Mouse (Mus musculus): Measurements from ENCODE around the gene Cilp2. TPM values are rescaled to one million over a fixed set of nuclear protein-coding genes. Genes with fewer than 3 reads are reported as not detected.
A peak's percentile ranks its signal among the peaks of the same experiment; 100 is the strongest.

The Cilp2 gene
- polyA plus RNA-seq, 1 experiment from 2014 or later, result 0.48 TPM

DNA sequence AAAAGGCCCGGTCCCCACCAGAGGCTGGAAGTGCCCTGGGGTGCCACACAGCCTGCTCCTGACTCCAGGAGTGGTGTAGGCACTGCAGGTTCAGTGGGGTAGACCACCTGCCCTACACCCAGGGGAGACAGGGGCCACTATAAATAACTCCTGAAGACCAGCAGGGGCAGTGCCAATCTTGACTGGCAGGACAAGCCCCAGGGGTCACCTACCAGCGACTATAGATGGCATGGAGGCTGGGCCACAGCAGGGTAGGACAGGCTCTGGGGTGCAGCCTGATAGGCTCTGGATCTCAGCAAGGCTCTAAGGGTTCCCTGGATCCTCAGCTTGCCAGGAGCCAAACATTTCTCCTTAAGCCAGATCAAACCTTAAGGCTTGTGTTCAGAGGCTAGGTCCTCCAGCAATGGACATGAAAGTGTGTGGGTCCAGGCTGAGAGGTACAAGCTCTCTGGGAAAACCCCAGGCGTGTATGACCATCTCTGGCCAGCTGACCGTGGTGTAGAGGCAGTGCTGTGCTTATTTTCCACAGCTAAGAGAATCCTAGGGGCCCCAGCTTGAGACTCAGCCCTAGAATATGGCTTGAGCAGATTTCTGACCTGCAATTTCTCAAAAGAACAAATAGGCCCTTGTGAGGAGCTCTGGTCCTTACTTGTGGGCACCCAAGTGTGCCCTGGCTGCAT, 8.4 kb upstream of the Cilp2 start:
- Histone ChIP-seq H3K9me3 (ENCODE audit: control insufficient read depth, low read length) (no peaks in the 10 kb centered on the region), H3K4me2 (no peak overlapping the region), H3K27ac (ENCODE audit: low read depth, low read length) (no peak overlapping the region), H3K4me3 (ENCODE audit: low read depth, low read length) (no peak overlapping the region), H3K27me3 (replicated peaks; ENCODE audit: control insufficient read depth, insufficient read depth, low read length) (peaks cover 3% of the 10 kb centered on the region; the same call in 1 of the 2 replicates), H3K4me1 (replicated peaks; ENCODE audit: control insufficient read depth, insufficient read depth, low read length) (peaks cover 20% of the 10 kb centered on the region), H3K36me3 (ENCODE audit: control insufficient read depth, insufficient read depth, low read length) (peaks cover 28% of the 10 kb centered on the region), H3K9ac (ENCODE audit: low read depth, low read length) (no peak overlapping the region)
- ATAC-seq (replicated peaks; ENCODE audit: low FRiP score) (no peak), DNase-seq (ENCODE audit: low spot score) (no peak)
- 76% methylated on average over 4 of the region's 4 CpGs for WGBS

DNA sequence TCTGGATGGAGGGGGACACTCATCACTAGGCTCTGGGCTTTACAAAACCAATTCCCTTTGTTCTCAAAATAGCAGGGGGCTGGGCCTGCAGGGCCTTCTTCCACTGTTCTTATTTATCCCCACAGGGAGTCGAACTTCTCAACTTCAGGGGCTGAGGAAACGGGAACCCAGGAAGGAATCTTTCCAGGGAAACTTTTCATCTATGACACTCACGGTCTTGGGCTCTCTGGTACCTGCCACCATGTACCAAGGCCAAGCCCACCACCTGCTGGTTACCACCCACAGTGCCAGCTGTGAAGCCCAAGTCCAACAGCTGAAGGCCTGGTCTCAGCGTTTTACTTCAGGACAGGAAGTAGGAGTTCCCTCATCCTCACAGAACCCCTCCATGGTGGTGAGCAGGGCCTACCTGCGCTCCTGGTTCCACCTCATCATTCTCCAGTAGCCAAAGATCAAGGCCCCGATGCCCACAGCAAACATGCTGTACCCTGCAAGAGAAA, 7.4 kb upstream of the Cilp2 start:
- no peak overlapping the region for H3K4me3 ChIP-seq (ENCODE audit: low read depth, low read length)
- ATAC-seq (replicated peaks; ENCODE audit: low FRiP score) (no peak), DNase-seq (ENCODE audit: low spot score) (no peak)
- no peak overlapping the region for H3K9ac ChIP-seq (ENCODE audit: low read depth, low read length)
- H3K27me3 ChIP-seq (replicated peaks; ENCODE audit: control insufficient read depth, insufficient read depth, low read length), result peaks cover 13% of the 10 kb centered on the region
- H3K36me3 ChIP-seq (ENCODE audit: control insufficient read depth, insufficient read depth, low read length), result peaks cover 28% of the 10 kb centered on the region
- H3K4me2 ChIP-seq, result no peak overlapping the region
- WGBS, result 73% methylated on average over 6 of the region's 6 CpGs
- peaks cover 10% of the 10 kb centered on the region for H3K4me1 ChIP-seq (replicated peaks; ENCODE audit: control insufficient read depth, insufficient read depth, low read length)
- no peaks in the 10 kb centered on the region for H3K9me3 ChIP-seq (ENCODE audit: control insufficient read depth, low read length)
- H3K27ac ChIP-seq (ENCODE audit: low read depth, low read length), result no peak overlapping the region

DNA sequence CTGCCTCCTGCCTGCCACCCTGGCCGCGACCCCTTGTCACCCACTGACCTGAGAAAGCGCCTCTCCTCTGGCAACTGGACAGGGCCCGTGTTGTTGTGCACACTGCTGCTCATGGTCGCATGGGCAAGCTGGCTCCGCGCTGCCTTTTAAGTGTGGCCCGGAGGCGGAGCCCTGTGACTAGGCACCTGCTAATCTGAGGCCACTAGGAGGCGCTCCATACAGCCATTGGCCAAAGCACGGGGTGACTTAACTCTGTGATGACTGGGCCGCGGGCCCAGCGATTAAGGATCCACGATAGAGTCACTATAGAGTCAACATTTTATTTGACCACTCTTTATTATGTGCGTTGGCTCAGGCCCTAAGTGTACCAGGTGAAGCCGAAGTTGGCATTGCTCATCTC, 6.4 kb upstream of the Cilp2 start:
- Histone ChIP-seq H3K9me3 (ENCODE audit: control insufficient read depth, low read length) (no peaks in the 10 kb centered on the region), H3K27me3 (replicated peaks; ENCODE audit: control insufficient read depth, insufficient read depth, low read length) (peaks cover 23% of the 10 kb centered on the region), H3K4me3 (ENCODE audit: low read depth, low read length) (no peak overlapping the region), H3K4me2 (no peak overlapping the region), H3K4me1 (replicated peaks; ENCODE audit: control insufficient read depth, insufficient read depth, low read length) (peaks cover 16% of the 10 kb centered on the region), H3K36me3 (ENCODE audit: control insufficient read depth, insufficient read depth, low read length) (peaks cover 28% of the 10 kb centered on the region), H3K9ac (ENCODE audit: low read depth, low read length) (no peak overlapping the region), H3K27ac (ENCODE audit: low read depth, low read length) (no peak overlapping the region)
- peak; percentile 61 for DNase-seq (ENCODE audit: low spot score)
- ATAC-seq (replicated peaks; ENCODE audit: low FRiP score), result peak; percentile 40; the same call in 1 of the 2 replicates
- WGBS, result 55% methylated on average over 17 of the region's 17 CpGs

DNA sequence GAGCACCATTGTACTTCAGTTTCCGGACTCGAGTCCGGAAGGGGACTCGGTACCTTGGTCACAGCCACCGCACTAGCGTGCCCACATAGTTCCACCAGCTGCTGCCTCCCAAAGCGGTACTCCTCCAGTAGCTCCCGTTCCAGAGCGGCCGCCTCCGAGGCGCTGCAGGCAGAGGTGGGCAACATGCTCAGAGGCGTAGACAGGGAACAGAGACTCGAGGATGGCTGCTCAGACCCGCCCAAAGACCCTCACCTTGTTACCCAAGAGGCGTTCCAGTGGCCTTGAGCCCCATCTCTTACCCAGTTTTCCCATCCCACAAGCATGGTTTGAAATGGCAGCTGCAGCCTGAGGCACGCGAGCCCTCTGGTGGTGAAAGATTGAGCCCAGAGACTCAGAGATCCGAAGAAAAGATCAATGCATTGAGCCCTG, 3.3 kb upstream of the Cilp2 start:
- Histone ChIP-seq H3K36me3 (ENCODE audit: control insufficient read depth, insufficient read depth, low read length) (peaks cover 12% of the 10 kb centered on the region), H3K4me2 (no peak overlapping the region), H3K4me1 (replicated peaks; ENCODE audit: control insufficient read depth, insufficient read depth, low read length) (peaks cover 12% of the 10 kb centered on the region), H3K4me3 (ENCODE audit: low read depth, low read length) (no peak overlapping the region), H3K27ac (ENCODE audit: low read depth, low read length) (no peak overlapping the region), H3K9me3 (ENCODE audit: control insufficient read depth, low read length) (no peaks in the 10 kb centered on the region), H3K27me3 (replicated peaks; ENCODE audit: control insufficient read depth, insufficient read depth, low read length) (peaks cover 54% of the 10 kb centered on the region), H3K9ac (ENCODE audit: low read depth, low read length) (no peak overlapping the region)
- 44% methylated on average over 19 of the region's 19 CpGs for WGBS
- DNase-seq (ENCODE audit: low spot score), result no peak
- ATAC-seq (replicated peaks; ENCODE audit: low FRiP score), result no peak

DNA sequence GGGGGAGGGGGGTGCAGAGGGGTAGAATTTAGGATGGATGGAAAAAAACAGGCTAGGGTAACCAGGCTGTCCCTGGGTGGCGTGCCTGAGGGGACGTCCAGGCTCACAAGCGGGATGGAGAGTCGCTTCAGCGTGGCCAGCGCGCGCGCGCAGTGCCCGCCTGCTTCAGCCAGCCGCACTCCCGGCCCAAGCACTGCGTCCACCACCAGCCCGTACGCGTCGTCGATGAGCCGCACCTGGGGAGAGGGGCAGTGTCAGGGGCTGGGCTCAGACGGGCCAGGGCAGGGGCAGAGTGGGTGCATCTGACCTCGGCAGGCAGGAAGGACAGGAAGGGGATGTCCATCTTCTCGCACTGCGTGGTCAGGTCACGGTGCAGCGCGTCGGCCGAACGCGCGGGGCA, 1.4 kb upstream of the Cilp2 start:
- DNase-seq (ENCODE audit: low spot score), result no peak
- Histone ChIP-seq H3K9ac (ENCODE audit: low read depth, low read length) (no peak overlapping the region), H3K27ac (ENCODE audit: low read depth, low read length) (no peak overlapping the region), H3K4me3 (ENCODE audit: low read depth, low read length) (peak overlapping the region; percentile 27), H3K9me3 (ENCODE audit: control insufficient read depth, low read length) (no peaks in the 10 kb centered on the region), H3K36me3 (ENCODE audit: control insufficient read depth, insufficient read depth, low read length) (peaks cover 6% of the 10 kb centered on the region), H3K27me3 (replicated peaks; ENCODE audit: control insufficient read depth, insufficient read depth, low read length) (peaks cover 73% of the 10 kb centered on the region), H3K4me2 (peak overlapping the region; percentile 26), H3K4me1 (replicated peaks; ENCODE audit: control insufficient read depth, insufficient read depth, low read length) (peaks cover 11% of the 10 kb centered on the region)
- 8% methylated on average over 32 of the region's 32 CpGs for WGBS
- ATAC-seq (replicated peaks; ENCODE audit: low FRiP score), result no peak

DNA sequence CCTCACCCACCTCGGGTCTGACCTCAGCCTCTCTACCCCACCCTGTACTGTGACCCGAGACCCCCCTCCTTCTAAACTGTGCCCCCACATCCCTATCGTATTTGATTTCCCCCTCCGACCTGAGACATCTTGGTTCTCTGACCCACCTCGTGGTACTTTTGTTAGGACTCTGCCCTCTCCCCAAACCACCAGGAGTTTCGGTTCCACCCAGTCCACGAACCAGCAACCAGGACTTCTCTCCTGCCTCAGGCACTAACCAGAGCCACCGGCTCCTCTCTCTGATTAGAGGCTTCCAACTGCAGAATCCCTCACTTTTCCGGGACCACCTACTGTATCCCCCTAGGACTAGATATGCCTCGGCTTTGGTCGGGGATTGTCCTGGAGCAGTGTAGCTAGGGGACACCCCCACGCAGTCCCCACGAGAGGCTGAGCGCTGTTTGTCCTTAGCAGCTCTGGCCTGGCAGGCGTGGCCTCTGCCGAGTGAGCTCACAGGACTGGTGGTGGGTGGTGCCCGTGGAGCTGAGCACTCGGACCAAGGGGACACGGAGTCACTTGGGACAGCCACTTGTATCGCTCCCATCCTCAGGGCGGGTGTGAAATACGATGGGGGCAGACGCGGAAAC, 868 bp upstream of the Cilp2 start:
- Histone ChIP-seq H3K4me3 (ENCODE audit: low read depth, low read length) (peak overlapping the region; percentile 27), H3K36me3 (ENCODE audit: control insufficient read depth, insufficient read depth, low read length) (peaks cover 2% of the 10 kb centered on the region; the same call in 1 of the 2 replicates), H3K27ac (ENCODE audit: low read depth, low read length) (no peak overlapping the region), H3K9me3 (ENCODE audit: control insufficient read depth, low read length) (no peaks in the 10 kb centered on the region), H3K4me2 (peak overlapping the region; percentile 26), H3K4me1 (replicated peaks; ENCODE audit: control insufficient read depth, insufficient read depth, low read length) (peaks cover 11% of the 10 kb centered on the region), H3K27me3 (replicated peaks; ENCODE audit: control insufficient read depth, insufficient read depth, low read length) (peaks cover 78% of the 10 kb centered on the region), H3K9ac (ENCODE audit: low read depth, low read length) (no peak overlapping the region)
- DNase-seq (ENCODE audit: low spot score) (peak; percentile 45), ATAC-seq (replicated peaks; ENCODE audit: low FRiP score) (no peak)
- 13% methylated on average over 24 of the region's 24 CpGs for WGBS

DNA sequence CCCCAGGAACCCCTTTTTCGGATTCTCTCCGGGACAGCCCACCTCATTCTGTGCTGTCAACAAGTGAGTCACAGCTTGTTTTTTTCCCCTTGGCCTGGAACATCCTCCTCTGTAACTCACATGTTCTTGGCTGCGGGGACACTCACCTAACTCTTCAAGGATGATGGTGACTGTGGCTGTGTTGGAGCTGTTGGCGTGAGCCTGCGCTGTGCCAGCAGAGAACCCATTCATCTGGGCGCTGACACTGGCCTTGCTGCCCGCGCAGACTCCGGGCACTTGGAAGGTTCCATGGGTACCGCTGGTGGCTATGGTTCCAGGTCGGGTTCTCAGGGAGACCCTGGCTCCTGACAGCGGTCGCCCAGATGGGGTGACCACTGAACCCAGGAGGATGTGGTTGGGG, 3.3 kb downstream of the Cilp2 start:
- H3K36me3 ChIP-seq (ENCODE audit: control insufficient read depth, insufficient read depth, low read length), result no peaks in the 10 kb centered on the region
- H3K4me2 ChIP-seq, result no peak overlapping the region
- H3K9me3 ChIP-seq (ENCODE audit: control insufficient read depth, low read length), result no peaks in the 10 kb centered on the region
- WGBS, result 56% methylated on average over 13 of the region's 13 CpGs
- H3K27me3 ChIP-seq (replicated peaks; ENCODE audit: control insufficient read depth, insufficient read depth, low read length), result peaks cover 100% of the 10 kb centered on the region
- no peak overlapping the region for H3K9ac ChIP-seq (ENCODE audit: low read depth, low read length)
- H3K27ac ChIP-seq (ENCODE audit: low read depth, low read length), result no peak overlapping the region
- DNase-seq (ENCODE audit: low spot score) (no peak), ATAC-seq (replicated peaks; ENCODE audit: low FRiP score) (no peak)
- no peak overlapping the region for H3K4me3 ChIP-seq (ENCODE audit: low read depth, low read length)
- H3K4me1 ChIP-seq (replicated peaks; ENCODE audit: control insufficient read depth, insufficient read depth, low read length), result peaks cover 9% of the 10 kb centered on the region

DNA sequence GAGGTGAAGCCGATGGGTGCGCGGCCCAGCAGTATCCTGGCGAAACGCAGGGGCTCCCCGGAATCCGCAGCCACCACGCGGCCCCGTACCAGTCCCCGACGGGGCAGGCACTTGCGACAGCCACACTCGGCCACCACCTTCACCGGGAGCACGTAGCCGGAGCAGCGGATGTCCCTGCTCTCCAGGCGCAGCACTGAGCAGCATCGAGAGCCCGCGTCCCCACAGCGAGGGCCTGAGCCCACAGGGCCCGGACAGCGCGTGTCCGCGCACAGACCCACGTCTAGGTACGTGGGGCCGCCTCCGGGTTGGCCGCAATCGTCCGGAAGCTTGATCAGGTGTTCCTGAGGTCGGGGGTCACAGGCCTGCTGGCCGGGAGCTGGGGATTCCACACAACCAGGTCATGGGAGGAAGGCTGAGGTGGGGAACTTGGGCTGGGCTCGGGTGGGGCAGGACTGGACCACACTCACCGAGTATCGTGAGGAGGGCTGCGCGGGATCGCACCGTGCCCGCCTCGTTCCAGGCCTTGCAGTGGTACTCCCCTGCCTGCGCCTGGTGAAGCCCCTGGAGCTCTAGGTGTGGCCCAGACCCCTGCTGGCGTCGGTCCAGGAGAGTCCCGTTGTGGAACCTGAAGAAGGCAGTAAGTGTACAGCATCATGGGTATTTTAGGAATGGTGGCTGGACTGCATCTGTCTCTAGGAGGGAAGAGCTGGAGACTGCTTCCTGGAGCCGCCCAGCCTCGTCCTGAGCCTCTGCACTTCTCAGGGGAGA, 4.5 kb downstream of the Cilp2 start:
- Histone ChIP-seq H3K27ac (ENCODE audit: low read depth, low read length) (no peak overlapping the region), H3K4me1 (replicated peaks; ENCODE audit: control insufficient read depth, insufficient read depth, low read length) (peaks cover 5% of the 10 kb centered on the region), H3K36me3 (ENCODE audit: control insufficient read depth, insufficient read depth, low read length) (no peaks in the 10 kb centered on the region), H3K4me3 (ENCODE audit: low read depth, low read length) (peak overlapping the region; percentile 44; the same call in 1 of the 2 replicates), H3K9ac (ENCODE audit: low read depth, low read length) (no peak overlapping the region), H3K4me2 (no peak overlapping the region), H3K27me3 (replicated peaks; ENCODE audit: control insufficient read depth, insufficient read depth, low read length) (peaks cover 100% of the 10 kb centered on the region), H3K9me3 (ENCODE audit: control insufficient read depth, low read length) (no peaks in the 10 kb centered on the region)
- ATAC-seq (replicated peaks; ENCODE audit: low FRiP score) (no peak), DNase-seq (ENCODE audit: low spot score) (no peak)
- 20% methylated on average over 51 of the region's 52 CpGs for WGBS
